ENCODE assay signal across 8 mouse cellular contexts in genomic region chr16:90349700-90350548, GRCm38 (mm10). TPM values are rescaled to one million over a fixed set of nuclear protein-coding genes. Genes with fewer than 3 reads are reported as not detected.
A peak's percentile ranks its signal among the peaks of the same experiment; 100 is the strongest.
DNase-seq lines count a peak whose midpoint lies in the region; ATAC-seq and TF ChIP-seq lines count a peak whose summit lies in the region.

No protein-coding gene starts in this region.

- H3K4me1 ChIP-seq in embryonic facial prominence, embryonic 11.5 days (ENCODE audit: control insufficient read depth, insufficient read depth, low read length): no peaks in the 10 kb centered on the region
- H3K4me1 ChIP-seq in intestine, postnatal 0 days (replicated peaks; ENCODE audit: control insufficient read depth, insufficient read depth, low read length): no peaks in the 10 kb centered on the region

- no peak overlapping the region for H3K4me2 ChIP-seq in embryonic facial prominence, embryonic 11.5 days (ENCODE audit: low read depth, low read length)
- no peak overlapping the region for H3K4me2 ChIP-seq in intestine, postnatal 0 days (replicated peaks; ENCODE audit: low read depth)

- WGBS in embryonic facial prominence, embryonic 11.5 days: 29% methylated on average over 12 of the region's 13 CpGs
- WGBS in intestine, postnatal 0 days: 29% methylated on average over 12 of the region's 13 CpGs

- peak; percentile 64 for DNase-seq in adrenal gland, adult 8-10 months
- peak; percentile 88 for DNase-seq in embryonic facial prominence, embryonic 11.5 days (ENCODE audit: low spot score)
- peak; percentile 68 to 79 for DNase-seq in heart, adult 18-20 months
- peak; percentile 60 to 61 for DNase-seq in left cerebral cortex, postnatal 10 days (ENCODE audit: extremely low spot score in 1 of 2, low spot score in 2 of 2)
- peak; percentile 58 for DNase-seq in right cerebral cortex, postnatal 25 days
- no peak for DNase-seq in adipocyte (ENCODE audit: low spot score)

- peak; percentile 97 for ATAC-seq in embryonic facial prominence, embryonic 11.5 days (replicated peaks; ENCODE audit: insufficient number of reproducible peaks, low FRiP score, low TSS enrichment, low read depth)
- ATAC-seq in intestine, postnatal 0 days: peak; percentile 89
- peak; percentile 82 for ATAC-seq in megakaryocyte, adult 5-6 weeks (ENCODE audit: poor library complexity, severe bottlenecking)

- no peaks in the 10 kb centered on the region for H3K27me3 ChIP-seq in embryonic facial prominence, embryonic 11.5 days (ENCODE audit: control insufficient read depth, insufficient read depth, low read length)
- no peaks in the 10 kb centered on the region for H3K27me3 ChIP-seq in intestine, postnatal 0 days (replicated peaks; ENCODE audit: control insufficient read depth, insufficient read depth, low read length)

- TF ChIP-seq CTCF in intestine, postnatal 0 days (IDR thresholded peaks at IDR 0.05; ENCODE audit: low read depth): no peak; the same call in none of the 2 replicates

- H3K27ac ChIP-seq in embryonic facial prominence, embryonic 11.5 days (replicated peaks; ENCODE audit: low read depth, low read length): no peak overlapping the region
- no peak overlapping the region for H3K27ac ChIP-seq in intestine, postnatal 0 days (ENCODE audit: low read depth, low read length)

- H3K9me3 ChIP-seq in embryonic facial prominence, embryonic 11.5 days (replicated peaks; ENCODE audit: control insufficient read depth, low read length): no peaks in the 10 kb centered on the region
- no peaks in the 10 kb centered on the region for H3K9me3 ChIP-seq in intestine, postnatal 0 days (ENCODE audit: control insufficient read depth)

- intact Hi-C loops in left cerebral cortex, postnatal 10 days (cut with DNase I): no loop called here

- H3K9ac ChIP-seq in embryonic facial prominence, embryonic 11.5 days (replicated peaks; ENCODE audit: low read length): no peak overlapping the region
- no peak overlapping the region for H3K9ac ChIP-seq in intestine, postnatal 0 days (ENCODE audit: low read depth, low read length)

- H3K36me3 ChIP-seq in embryonic facial prominence, embryonic 11.5 days (replicated peaks; ENCODE audit: control insufficient read depth, insufficient read depth, low read depth, low read length): no peaks in the 10 kb centered on the region
- H3K36me3 ChIP-seq in intestine, postnatal 0 days (ENCODE audit: control insufficient read depth, insufficient read depth): no peaks in the 10 kb centered on the region

- no peak overlapping the region for H3K4me3 ChIP-seq in embryonic facial prominence, embryonic 11.5 days (ENCODE audit: low read depth, low read length)
- H3K4me3 ChIP-seq in intestine, postnatal 0 days (ENCODE audit: low read depth, low read length): no peak overlapping the region

RNA-seq across cellular contexts. Expression of gene Hunk, which starts 35.9 kb away (rescaled TPM):
- total RNA-seq in adrenal gland, adult 8-10 months (2022): 10 to 100 TPM in 2 of 4 experiments, 1 to 10 TPM in 2; 5.3 to 14.9 (median 8.2) TPM
- polyA plus RNA-seq in embryonic facial prominence, embryonic 11.5 days (2014; fragmentation: Nextera tagmentation; extraction: Ambion mirVana): 14.5 and 15.8 TPM in 2 replicates
- under 1 TPM; 0.36 to 0.40 TPM for total RNA-seq in heart, adult 18-20 months (2021)
- 1.9 and 2.0 TPM in 2 replicates for polyA plus RNA-seq in intestine, postnatal 0 days (2015; fragmentation: Nextera tagmentation; extraction: Ambion mirVana)
- 1 to 10 TPM; 8.7 TPM for total RNA-seq in left cerebral cortex, postnatal 10 days (2021)
- total RNA-seq in megakaryocyte, adult 5-6 weeks (2015): not detected in 2 replicates
- 0.04 TPM in 1 of 2 replicates, not detected in the other for total RNA-seq in megakaryocyte, adult 5-6 weeks (2017)

Comparison
In these comparisons a context has a peak if more than half of its experiments do, and no peak if none do; other contexts are left out.
1. RNA of gene Hunk, which starts 35.9 kb away (total RNA-seq): 5.3 to 14.9 TPM in adrenal gland, adult 8-10 months and 8.7 TPM in left cerebral cortex, postnatal 10 days; 0.36 to 0.40 TPM in heart, adult 18-20 months and 0.04 TPM in megakaryocyte, adult 5-6 weeks; every median in the first group is over 4 times any median in the second.
2. Peak in every context shown above with its lines, with median percentiles within 50 percentile points of each other: ATAC-seq.